Mouse (Mus musculus): ENCODE data around the gene Gm47841.

Gm47841 gene

GRCm38 (mm10) chr15:101047194-101047555 lies at the start of gene Gm47841:
Gene Gm47841 (minus strand): TSS chr15:101047397.
- DNase-seq (ENCODE audit: low spot score): no peak

- DNase-seq (ENCODE audit: low spot score): no peak
These were observed 48.2 kb upstream of the Gm47841 start for GRCm38 (mm10) chr15:101095392-101095791.

GRCm38 (mm10) chr15:101094979-101095378 lies 47.8 kb upstream of the Gm47841 start:
- DNase-seq (ENCODE audit: low spot score): no peak

GRCm38 (mm10) chr15:101093988-101094387 lies 46.8 kb upstream of the Gm47841 start:
- DNase-seq (ENCODE audit: low spot score): no peak

- no peak for DNase-seq (ENCODE audit: low spot score)
These were observed 45.8 kb upstream of the Gm47841 start for GRCm38 (mm10) chr15:101092829-101093648.

GRCm38 (mm10) chr15:101092121-101092828 lies 45.1 kb upstream of the Gm47841 start:
- no peak for DNase-seq (ENCODE audit: low spot score)

GRCm38 (mm10) chr15:101091551-101091950 lies 44.4 kb upstream of the Gm47841 start:
- no peak for DNase-seq (ENCODE audit: low spot score)

- DNase-seq (ENCODE audit: low spot score): no peak
These were observed 41.1 kb upstream of the Gm47841 start for GRCm38 (mm10) chr15:101088291-101088690.

- no peak for DNase-seq (ENCODE audit: low spot score)
These were observed 39.8 kb upstream of the Gm47841 start for GRCm38 (mm10) chr15:101086956-101087355.

- DNase-seq (ENCODE audit: low spot score): no peak
These were observed 39.3 kb upstream of the Gm47841 start for GRCm38 (mm10) chr15:101086451-101086850.

- no peak for DNase-seq (ENCODE audit: low spot score)
These were observed 37.3 kb upstream of the Gm47841 start for GRCm38 (mm10) chr15:101084499-101084898.

GRCm38 (mm10) chr15:101082236-101082635 lies 35.0 kb upstream of the Gm47841 start:
- DNase-seq (ENCODE audit: low spot score): no peak

GRCm38 (mm10) chr15:101081035-101081548 lies 33.9 kb upstream of the Gm47841 start:
- DNase-seq (ENCODE audit: low spot score): no peak

- DNase-seq (ENCODE audit: low spot score): no peak
These were observed 32.9 kb upstream of the Gm47841 start for GRCm38 (mm10) chr15:101080031-101080520.

GRCm38 (mm10) chr15:101078731-101079156 lies 31.5 kb upstream of the Gm47841 start:
- no peak for DNase-seq (ENCODE audit: low spot score)

GRCm38 (mm10) chr15:101077813-101078730 lies 30.9 kb upstream of the Gm47841 start, which contains the start of gene Fignl2:
Gene Fignl2 (minus strand): TSS chr15:101078567.
- DNase-seq (ENCODE audit: low spot score): no peak

GRCm38 (mm10) chr15:101077001-101077812 lies 30.0 kb upstream of the Gm47841 start:
- no peak for DNase-seq (ENCODE audit: low spot score)

- no peak for DNase-seq (ENCODE audit: low spot score)
These were observed 29.1 kb upstream of the Gm47841 start for GRCm38 (mm10) chr15:101076071-101077000.

GRCm38 (mm10) chr15:101075656-101076055 lies 28.5 kb upstream of the Gm47841 start:
- DNase-seq (ENCODE audit: low spot score): no peak

- DNase-seq (ENCODE audit: low spot score): no peak
These were observed 28.0 kb upstream of the Gm47841 start for GRCm38 (mm10) chr15:101075150-101075549.

Measured in c-Kit-positive CD71-positive TER-119-positive erythroid progenitor cells, embryonic 14.5 days (primary cell).